Mouse (Mus musculus) forebrain, embryonic 10.5 days (tissue): ENCODE measurements around the gene Bptf. TPM values are rescaled to one million over a fixed set of nuclear protein-coding genes. Genes with fewer than 3 reads are reported as not detected.
"Not testable (repeated sequence)": the region's sequence is repeated elsewhere in the genome, so short reads cannot be mapped to it uniquely, and the experiment has no call there.

Source experiments
- DNase-seq: peaks from one replicate; pipeline ENCODE4 v3.0.0-alpha.2; 2017; ENCODE audit warnings: low spot score; ENCODE audit errors: extremely low spot score
- H3K27ac ChIP-seq: fragments of 300-500 bp; sonication (generic); 2 replicates; pipeline ENCODE4 v1.5.1; 2016; ENCODE audit warnings: mild to moderate bottlenecking
- H3K27me3 ChIP-seq: fragments of 300-500 bp; sonication (generic); 2 replicates; pipeline ENCODE4 v1.6.1; 2016; ENCODE audit warnings: mild to moderate bottlenecking; ENCODE audit not compliant: poor library complexity, severe bottlenecking
- H3K36me3 ChIP-seq: fragments of 300-500 bp; sonication (generic); replicated peaks from 2 replicates; pipeline ENCODE4 v1.6.1; 2016; ENCODE audit warnings: mild to moderate bottlenecking, moderate library complexity
- H3K4me1 ChIP-seq: fragments of 300-500 bp; sonication (generic); 2 replicates; pipeline ENCODE4 v1.6.1; 2016
- H3K4me3 ChIP-seq: fragments of 300-500 bp; sonication (generic); 2 replicates; pipeline ENCODE4 v1.5.1; 2016; ENCODE audit warnings: mild to moderate bottlenecking, moderate library complexity
- H3K9me3 ChIP-seq: fragments of 300-500 bp; sonication (generic); 2 replicates; pipeline ENCODE4 v1.6.1; 2016; ENCODE audit warnings: mild to moderate bottlenecking, moderate library complexity
- WGBS: fragments of 180-500 bp; shearing (Covaris S2); methylation state at CpG from one replicate; pipeline ENCODE4 v1.1.7; 2016; 5-methylcytosine and 5-hydroxymethylcytosine counted together
- polyA plus RNA-seq: library from polyadenylated mRNA; unstranded; fragments of >200 nt; fragmentation: Nextera tagmentation; extraction: Ambion mirVana; gene quantifications from 2 replicates; pipeline ENCODE4 v1.2.1, GENCODE M21; 2016

Bptf gene
- polyA plus RNA-seq, 1 experiment from 2014 or later = 35.7 TPM

- not testable (repeated sequence) for DNase-seq, H3K4me3 ChIP-seq, H3K27ac ChIP-seq, H3K36me3 ChIP-seq, H3K9me3 ChIP-seq
- WGBS = 95% methylated on average over 5 of the region's 5 CpGs
- Histone ChIP-seq H3K27me3 (peaks cover 11% of the 10 kb centered on the region), H3K4me1 (peaks cover 21% of the 10 kb centered on the region)
These were observed 112.2 kb downstream of the Bptf start for GRCm38 (mm10) chr11:107019722-107020121.

- DNase-seq = no peak
- no peaks in the 10 kb centered on the region for H3K9me3 ChIP-seq
- no peak overlapping the region for H3K27ac ChIP-seq
- H3K27me3 ChIP-seq = peaks cover 7% of the 10 kb centered on the region
- 57% methylated on average over 4 of the region's 4 CpGs for WGBS
- no peak overlapping the region for H3K4me3 ChIP-seq
- H3K36me3 ChIP-seq = no peaks in the 10 kb centered on the region
- peaks cover 17% of the 10 kb centered on the region for H3K4me1 ChIP-seq
These were observed 112.6 kb downstream of the Bptf start for GRCm38 (mm10) chr11:107019318-107019717.

GRCm38 (mm10) chr11:107018606-107019005 is 113.3 kb downstream of the Bptf start:
- DNase-seq = no peak
- Histone ChIP-seq H3K27ac (no peak overlapping the region), H3K27me3 (no peaks in the 10 kb centered on the region), H3K4me3 (no peak overlapping the region), H3K4me1 (peaks cover 12% of the 10 kb centered on the region), H3K36me3 (no peaks in the 10 kb centered on the region), H3K9me3 (no peaks in the 10 kb centered on the region)
- WGBS = 28% methylated on average over 8 of the region's 8 CpGs

- 61% methylated on average over 6 of the region's 6 CpGs for WGBS
These were observed 114.5 kb downstream of the Bptf start for GRCm38 (mm10) chr11:107017339-107017886.

GRCm38 (mm10) chr11:107016893-107017292 is 115.0 kb downstream of the Bptf start:
- H3K9me3 ChIP-seq = no peaks in the 10 kb centered on the region

More at GRCm38 (mm10) chr11:107017339-107017886, 114.5 kb downstream of the Bptf start:
- Histone ChIP-seq H3K27ac (no peak overlapping the region), H3K4me3 (no peak overlapping the region), H3K4me1 (peaks cover 12% of the 10 kb centered on the region), H3K9me3 (no peaks in the 10 kb centered on the region), H3K36me3 (no peaks in the 10 kb centered on the region), H3K27me3 (no peaks in the 10 kb centered on the region)
- no peak for DNase-seq

GRCm38 (mm10) chr11:107015535-107016187 is 116.3 kb downstream of the Bptf start:
- not testable (repeated sequence) for H3K4me3 ChIP-seq, H3K27me3 ChIP-seq, H3K36me3 ChIP-seq, DNase-seq, H3K27ac ChIP-seq, H3K9me3 ChIP-seq
- peaks cover 21% of the 10 kb centered on the region for H3K4me1 ChIP-seq
- 74% methylated on average over 11 of the region's 11 CpGs for WGBS

More at GRCm38 (mm10) chr11:107016893-107017292, 115.0 kb downstream of the Bptf start:
- peaks cover 13% of the 10 kb centered on the region for H3K4me1 ChIP-seq
- no peak overlapping the region for H3K4me3 ChIP-seq
- no peak overlapping the region for H3K27ac ChIP-seq
- H3K27me3 ChIP-seq = no peaks in the 10 kb centered on the region
- no peak for DNase-seq
- no peaks in the 10 kb centered on the region for H3K36me3 ChIP-seq
- 58% methylated on average over 1 of the region's 1 CpGs for WGBS

GRCm38 (mm10) chr11:107014597-107015309 is 117.2 kb downstream of the Bptf start:
- Histone ChIP-seq H3K9me3 (no peaks in the 10 kb centered on the region), H3K27me3 (no peaks in the 10 kb centered on the region), H3K27ac (no peak overlapping the region), H3K36me3 (no peaks in the 10 kb centered on the region), H3K4me3 (no peak overlapping the region), H3K4me1 (peaks cover 21% of the 10 kb centered on the region)
- WGBS = 46% methylated on average over 14 of the region's 14 CpGs
- DNase-seq = no peak

GRCm38 (mm10) chr11:107014020-107014585 is 117.8 kb downstream of the Bptf start:
- Histone ChIP-seq H3K36me3 (no peaks in the 10 kb centered on the region), H3K4me3 (no peak overlapping the region), H3K27ac (no peak overlapping the region), H3K27me3 (no peaks in the 10 kb centered on the region), H3K9me3 (no peaks in the 10 kb centered on the region), H3K4me1 (peaks cover 18% of the 10 kb centered on the region)
- 77% methylated on average over 11 of the region's 11 CpGs for WGBS
- DNase-seq = no peak

GRCm38 (mm10) chr11:107012324-107013017 is 119.5 kb downstream of the Bptf start:
- Histone ChIP-seq H3K4me1 (peaks cover 13% of the 10 kb centered on the region), H3K27me3 (no peaks in the 10 kb centered on the region), H3K9me3 (no peaks in the 10 kb centered on the region), H3K27ac (peak overlapping the region; percentile 91), H3K36me3 (no peaks in the 10 kb centered on the region), H3K4me3 (peak overlapping the region; percentile 63)
- WGBS = under 1% methylated on average over 37 of the region's 37 CpGs
- DNase-seq = peak; percentile 99

- Histone ChIP-seq H3K4me3 (peak overlapping the region; percentile 63), H3K27me3 (no peaks in the 10 kb centered on the region), H3K9me3 (no peaks in the 10 kb centered on the region), H3K36me3 (no peaks in the 10 kb centered on the region), H3K27ac (peak overlapping the region; percentile 91), H3K4me1 (peaks cover 13% of the 10 kb centered on the region)
- DNase-seq = no peak
- WGBS = 49% methylated on average over 18 of the region's 18 CpGs
These were observed 120.1 kb downstream of the Bptf start for GRCm38 (mm10) chr11:107011669-107012323.

GRCm38 (mm10) chr11:107011171-107011570 is 120.8 kb downstream of the Bptf start:
- H3K4me3 ChIP-seq = no peak overlapping the region

GRCm38 (mm10) chr11:107010447-107010846 is 121.5 kb downstream of the Bptf start:
- WGBS = 90% methylated on average over 3 of the region's 3 CpGs
- Histone ChIP-seq H3K4me1 (peaks cover 10% of the 10 kb centered on the region), H3K4me3 (no peak overlapping the region), H3K36me3 (no peaks in the 10 kb centered on the region), H3K27me3 (no peaks in the 10 kb centered on the region), H3K9me3 (no peaks in the 10 kb centered on the region), H3K27ac (no peak overlapping the region)
- no peak for DNase-seq

More at GRCm38 (mm10) chr11:107011171-107011570, 120.8 kb downstream of the Bptf start:
- 80% methylated on average over 7 of the region's 7 CpGs for WGBS
- Histone ChIP-seq H3K27ac (0 out of 2 replicates have a peak overlapping the region, but pooled peaks have one; percentile 91), H3K4me1 (peaks cover 10% of the 10 kb centered on the region), H3K9me3 (no peaks in the 10 kb centered on the region), H3K27me3 (no peaks in the 10 kb centered on the region), H3K36me3 (no peaks in the 10 kb centered on the region)
- no peak for DNase-seq
